Mouse (Mus musculus): ENCODE data around the gene Llgl2. TPM values are rescaled to one million over a fixed set of nuclear protein-coding genes. Genes with fewer than 3 reads are reported as not detected.

The Llgl2 gene
- polyA plus RNA-seq, 1 experiment from 2014 or later: 15.7 TPM

DNA sequence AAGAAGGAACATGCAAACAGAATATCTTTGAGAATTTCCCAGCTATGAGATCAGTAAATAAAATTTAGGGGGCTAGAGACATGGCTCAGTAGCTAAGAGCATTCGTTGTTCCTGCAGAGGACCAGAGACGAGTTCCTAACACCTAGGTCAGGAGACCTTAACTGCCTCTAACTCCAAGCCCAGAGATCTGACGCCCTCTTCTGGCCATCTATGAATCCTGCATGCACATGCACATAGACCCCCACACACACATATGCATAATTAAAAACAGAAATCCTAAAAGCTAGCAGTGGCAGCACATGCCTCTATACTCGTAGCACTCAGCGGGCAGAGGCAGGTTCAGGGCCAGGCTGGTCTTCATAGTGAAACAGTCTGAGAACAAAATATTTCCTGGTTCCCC is 52.6 kb downstream of the Llgl2 start:
- DNase-seq (ENCODE audit: low spot score): no peak

DNA sequence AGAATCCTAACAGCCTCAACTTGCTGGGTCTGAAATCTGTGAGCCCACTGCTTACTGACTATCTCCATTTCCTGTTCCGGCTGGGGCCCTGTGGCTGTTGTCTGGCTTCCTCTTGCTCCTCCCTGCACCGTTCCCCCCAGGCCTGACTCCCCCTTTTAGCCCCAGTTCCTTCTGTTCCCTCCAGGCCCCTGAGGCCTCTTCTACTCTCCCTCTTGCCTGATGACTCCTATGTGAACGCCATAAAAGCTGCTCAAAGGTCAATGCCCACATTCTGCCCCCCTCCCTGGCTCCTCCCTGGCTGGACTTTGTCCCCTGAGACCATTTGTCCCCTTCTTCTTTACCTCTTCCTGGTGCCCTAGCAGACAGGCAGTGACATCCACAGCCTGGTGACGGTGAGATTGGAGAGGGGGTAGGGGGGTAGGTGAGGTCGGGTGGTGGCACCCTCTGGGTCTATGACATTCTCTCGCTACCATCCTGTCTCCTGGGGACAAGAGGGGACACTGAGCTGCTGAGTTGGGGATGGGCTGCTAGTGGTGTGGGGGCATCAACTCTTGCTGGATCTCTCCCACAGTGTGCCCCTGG is 53.4 kb downstream of the Llgl2 start:
- peak; percentile 37 for DNase-seq (ENCODE audit: low spot score)

DNA sequence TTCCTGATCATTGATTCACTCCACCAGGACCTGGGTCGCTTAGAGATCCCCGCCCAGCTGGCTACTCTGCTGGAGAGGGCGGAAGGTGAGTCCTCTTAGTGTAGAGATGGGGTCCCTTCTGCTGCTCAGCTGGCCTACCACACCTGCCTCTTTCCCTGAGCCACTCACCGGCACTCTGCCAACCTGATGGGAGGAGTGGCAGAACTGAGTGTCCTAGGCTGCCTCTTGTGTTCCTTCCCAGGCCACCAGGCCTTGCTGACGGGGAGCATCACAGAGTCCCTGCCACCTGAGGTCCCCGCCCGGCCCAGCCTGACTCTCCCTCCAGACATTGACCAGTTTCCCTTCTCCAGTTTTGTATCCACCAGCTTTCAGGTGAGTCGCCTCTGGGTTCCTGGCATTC is 54.2 kb downstream of the Llgl2 start:
- DNase-seq (ENCODE audit: low spot score): no peak

DNA sequence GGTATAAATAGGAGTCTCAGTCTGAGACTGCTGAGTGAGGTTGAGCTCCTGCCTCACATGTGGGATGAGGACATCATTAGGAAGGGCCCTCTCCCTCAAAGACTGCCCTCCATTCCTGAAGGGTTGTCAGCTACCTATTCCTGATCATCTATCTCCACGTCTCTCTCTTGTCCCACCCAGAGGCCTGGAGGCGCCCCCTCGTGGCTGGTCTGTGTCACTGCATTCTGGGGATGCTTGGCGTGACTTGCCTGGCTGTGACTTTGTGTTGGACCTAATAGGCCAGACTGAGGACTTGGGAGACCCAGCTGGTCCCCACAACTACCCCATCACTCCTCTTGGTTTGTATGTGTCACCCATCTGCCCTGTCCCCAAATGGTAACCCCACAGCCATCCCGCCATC is 57.2 kb downstream of the Llgl2 start:
- DNase-seq (ENCODE audit: low spot score): peak; percentile 52

DNA sequence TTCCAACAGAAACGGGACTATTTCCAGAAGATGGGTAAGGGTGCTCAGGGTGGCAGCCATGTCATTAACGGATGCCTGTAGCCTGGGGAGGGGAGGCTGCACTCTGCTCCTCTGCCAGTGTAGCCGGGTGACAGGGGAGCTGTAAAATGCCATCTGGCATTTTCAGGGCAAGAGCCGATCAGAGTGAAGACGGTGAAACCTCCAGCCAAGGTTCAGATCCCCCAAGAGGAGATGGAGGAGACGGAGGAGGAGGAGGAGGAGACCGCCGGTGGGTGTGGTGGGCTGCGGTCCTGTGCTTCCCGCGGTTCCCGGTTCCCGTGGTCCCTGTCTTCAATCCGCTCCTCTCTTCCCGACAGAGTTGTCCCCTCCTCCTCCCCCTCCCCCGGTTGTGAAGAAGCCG is 59.4 kb downstream of the Llgl2 start:
- DNase-seq (ENCODE audit: low spot score): no peak

DNA sequence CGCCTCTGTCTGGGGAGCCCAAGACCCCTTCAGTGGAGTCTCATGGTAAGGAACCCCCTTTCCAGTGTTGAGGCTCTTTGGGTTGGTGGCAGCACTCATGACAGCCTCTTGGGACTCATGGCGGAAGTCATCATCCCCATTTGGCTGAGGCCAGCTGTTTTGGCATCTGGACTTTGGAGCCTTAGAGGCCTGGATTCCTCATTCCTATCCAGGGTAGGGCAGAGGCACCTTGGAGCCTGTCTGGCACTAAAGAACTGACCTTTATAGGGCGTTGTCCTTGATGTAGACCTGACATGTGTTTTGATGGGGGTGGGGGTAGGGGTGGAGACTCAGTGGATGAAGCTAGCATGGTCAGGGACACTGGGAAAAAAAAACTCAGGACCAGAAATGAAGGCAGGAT is 60.5 kb downstream of the Llgl2 start:
- no peak for DNase-seq (ENCODE audit: low spot score)

DNA sequence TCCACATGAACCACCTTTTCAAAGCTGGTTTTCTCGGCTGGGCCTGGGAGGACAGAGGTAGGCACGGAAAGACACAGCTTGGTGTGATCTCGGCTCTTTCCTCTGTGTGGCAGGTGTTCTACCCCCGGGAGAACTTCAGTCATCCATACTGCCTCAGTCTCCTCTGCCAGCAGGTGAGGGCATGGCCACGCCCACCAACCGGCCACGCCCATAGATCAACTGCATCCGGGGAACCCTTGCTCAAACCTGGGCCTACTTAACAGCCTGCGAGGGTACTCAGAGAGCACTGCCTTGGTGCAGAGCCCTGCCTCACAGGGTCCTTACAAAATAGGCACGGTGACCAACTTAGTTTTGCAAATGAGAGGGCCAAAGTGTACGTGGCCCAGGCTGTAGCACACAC is 61.4 kb downstream of the Llgl2 start:
- DNase-seq (ENCODE audit: low spot score): no peak

DNA sequence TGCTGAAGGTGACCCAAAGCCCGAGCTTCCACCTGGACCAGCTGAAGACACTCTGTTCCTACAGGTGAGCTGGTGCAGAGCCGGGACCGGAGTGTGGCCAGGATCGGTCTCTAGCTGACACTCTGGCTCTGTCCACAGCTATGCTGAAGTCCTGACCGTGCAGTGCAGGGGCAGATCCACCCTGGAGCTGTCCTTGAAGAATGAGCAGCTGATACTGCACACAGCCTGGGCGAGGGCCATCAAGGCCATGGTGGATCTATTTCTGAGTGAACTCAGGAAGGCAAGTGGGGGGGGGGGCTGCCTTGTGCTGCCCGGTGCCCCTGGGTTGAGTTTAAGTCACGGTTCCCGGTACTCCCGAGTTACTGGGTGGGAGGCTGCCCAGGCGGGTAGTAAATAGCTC is 62.6 kb downstream of the Llgl2 start:
- no peak for DNase-seq (ENCODE audit: low spot score)

DNA sequence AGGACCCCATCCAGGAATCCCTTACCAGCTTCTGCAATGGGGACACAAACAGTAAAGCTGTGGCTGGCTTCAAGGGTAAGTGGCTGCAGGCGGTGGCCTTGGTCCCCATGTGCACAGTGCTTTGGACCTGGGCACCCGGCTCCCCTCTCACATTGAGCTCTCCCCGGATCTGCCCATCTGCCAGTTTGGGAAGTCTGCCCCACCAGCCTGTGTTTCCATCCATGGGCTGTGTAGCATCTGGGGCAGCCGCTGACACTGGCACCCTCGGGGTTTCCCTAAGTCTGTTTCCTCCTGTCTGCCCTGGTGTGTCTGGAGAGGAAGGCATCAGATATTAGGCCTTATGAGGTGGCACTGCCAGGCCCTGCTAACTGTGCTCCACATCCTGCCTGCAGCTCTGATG is 64.2 kb downstream of the Llgl2 start:
- DNase-seq (ENCODE audit: low spot score): no peak

DNA sequence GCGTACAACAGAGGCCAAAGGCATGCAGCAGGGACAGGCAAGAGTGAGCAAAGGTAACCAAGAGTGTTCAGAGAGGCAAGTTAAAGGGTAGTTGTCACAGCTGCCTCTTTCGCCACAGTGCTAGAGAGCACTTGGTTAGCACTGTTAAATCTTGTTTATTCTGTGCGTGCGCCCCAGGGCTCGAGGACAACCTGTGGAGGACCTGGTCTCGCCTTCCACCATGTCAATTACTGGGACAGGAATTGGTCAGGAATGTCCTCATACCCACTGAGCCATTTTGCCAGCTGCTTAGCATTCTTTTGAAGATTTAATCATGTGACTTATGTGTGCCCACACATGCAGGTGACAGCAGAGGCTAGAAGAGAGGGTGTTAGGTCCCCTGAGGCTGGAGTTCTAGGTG is 65.3 kb downstream of the Llgl2 start:
- no peak for DNase-seq (ENCODE audit: low spot score)

DNA sequence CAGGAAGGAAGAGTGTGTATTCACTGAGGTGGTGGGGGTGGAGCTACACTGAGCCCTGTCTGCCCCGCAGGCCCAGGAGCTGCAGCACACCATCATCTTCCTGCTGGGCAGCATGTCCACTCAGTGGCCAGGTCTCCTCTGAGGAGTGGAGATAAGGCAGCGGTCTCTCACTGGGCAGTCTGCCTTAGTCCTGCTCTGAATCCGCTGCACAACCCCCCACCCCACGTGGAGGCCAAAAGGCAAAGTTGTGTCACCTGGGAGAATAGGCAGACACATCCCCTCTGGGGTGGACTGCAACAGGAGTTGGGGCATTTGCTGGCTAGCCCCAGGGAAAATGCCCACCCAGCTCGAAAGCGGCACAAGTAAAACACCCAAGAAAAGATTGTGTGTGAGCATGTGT is 68.4 kb downstream of the Llgl2 start:
- DNase-seq (ENCODE audit: low spot score): no peak

DNA sequence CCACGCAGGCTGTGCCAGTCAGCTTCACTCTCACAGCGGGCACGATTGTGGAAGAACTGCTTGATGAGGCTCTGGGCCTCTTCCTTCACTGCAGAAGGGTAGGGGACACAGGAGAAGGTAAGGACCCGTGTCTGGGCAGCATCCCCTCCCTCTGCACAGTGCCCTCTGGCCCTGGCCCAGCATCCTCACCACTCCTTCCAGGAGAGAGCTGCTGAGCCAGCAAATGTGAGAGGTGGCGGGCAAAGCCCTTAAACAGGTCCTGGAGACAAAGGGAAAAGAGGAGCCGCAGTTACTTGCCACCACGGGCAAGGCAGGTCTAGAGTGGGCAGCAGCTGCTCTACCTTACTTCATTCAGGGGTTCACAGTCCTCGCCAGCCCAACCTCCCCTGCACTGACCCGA is 69.2 kb downstream of the Llgl2 start:
- DNase-seq (ENCODE audit: low spot score): no peak

DNA sequence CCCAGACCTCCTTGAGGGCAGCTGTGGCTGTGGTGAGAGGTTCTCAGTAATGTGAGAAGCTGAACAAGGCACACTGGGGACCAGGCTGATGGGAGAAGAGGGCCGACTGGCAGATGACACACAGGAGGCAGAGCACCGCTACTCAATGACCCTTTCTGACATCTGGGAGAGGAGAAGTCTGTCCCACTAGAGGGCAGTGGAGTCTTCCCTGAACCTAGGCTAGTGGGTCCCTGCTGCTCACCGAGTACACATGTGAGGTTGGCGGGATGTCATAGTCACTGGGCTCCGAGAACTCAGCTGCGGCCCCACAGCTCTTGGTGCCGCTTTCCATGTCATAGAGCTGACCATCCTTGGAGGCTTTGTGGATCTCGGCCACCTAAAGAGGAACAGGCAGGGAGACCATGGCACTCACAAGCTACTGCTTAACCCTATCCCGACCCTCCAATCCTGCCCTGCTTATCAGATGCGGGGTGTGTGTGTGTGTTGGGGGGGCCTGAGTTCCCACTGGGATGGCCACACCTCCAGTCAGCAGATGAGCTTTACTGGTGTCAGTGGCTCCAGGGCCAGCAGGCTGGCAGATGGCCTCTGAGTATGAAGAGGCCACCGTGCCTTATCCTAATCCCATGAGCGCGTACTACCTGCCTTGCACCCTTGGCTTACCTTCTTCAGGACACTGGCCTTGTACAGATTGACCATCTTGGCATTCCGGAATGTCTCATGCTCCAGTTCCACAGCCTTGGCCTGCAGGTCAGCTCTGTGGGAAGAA is 71.1 kb downstream of the Llgl2 start:
- DNase-seq (ENCODE audit: low spot score): peak; percentile 81

DNA sequence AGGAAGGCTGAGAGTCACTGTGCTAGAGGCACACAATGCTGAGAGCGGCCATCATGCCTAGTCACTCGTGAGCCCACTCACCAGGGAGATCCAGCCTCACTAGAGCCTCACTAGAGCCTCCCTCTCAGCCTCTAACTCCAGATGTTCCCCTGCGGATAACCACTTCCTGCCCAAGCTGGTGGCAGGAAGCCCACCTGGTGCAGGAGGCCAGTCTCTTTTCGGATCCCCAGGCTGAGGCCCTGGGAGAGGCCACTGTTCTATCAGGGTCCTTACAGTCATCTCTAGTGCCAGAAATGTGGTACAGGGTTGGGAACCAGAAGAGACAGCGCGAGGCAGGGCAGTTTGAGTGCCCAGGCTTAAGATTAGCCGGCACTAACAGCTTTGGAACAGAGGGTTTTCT is 74.6 kb downstream of the Llgl2 start:
- peak; percentile 92 for DNase-seq (ENCODE audit: low spot score)

DNA sequence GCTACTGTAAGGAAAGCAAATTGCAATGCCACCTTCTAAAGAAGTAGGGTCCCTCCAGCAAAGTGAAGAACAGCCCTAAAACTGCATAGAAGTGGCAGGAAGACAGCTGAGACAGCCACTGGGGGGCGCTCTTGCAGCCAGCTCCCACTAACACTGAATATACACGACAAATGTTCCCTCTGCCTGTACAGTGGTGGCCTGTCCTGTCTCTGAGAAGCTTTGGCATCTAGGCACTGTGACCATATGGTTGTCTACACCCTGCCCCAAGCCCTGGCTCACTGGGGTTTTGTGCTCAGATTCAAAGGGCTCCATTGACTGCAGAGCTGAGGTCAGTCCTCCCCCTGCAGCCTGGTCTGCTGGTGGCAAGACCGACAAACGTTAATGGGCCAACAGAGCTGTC is 75.0 kb downstream of the Llgl2 start:
- peak; percentile 88 for DNase-seq (ENCODE audit: low spot score)

DNA sequence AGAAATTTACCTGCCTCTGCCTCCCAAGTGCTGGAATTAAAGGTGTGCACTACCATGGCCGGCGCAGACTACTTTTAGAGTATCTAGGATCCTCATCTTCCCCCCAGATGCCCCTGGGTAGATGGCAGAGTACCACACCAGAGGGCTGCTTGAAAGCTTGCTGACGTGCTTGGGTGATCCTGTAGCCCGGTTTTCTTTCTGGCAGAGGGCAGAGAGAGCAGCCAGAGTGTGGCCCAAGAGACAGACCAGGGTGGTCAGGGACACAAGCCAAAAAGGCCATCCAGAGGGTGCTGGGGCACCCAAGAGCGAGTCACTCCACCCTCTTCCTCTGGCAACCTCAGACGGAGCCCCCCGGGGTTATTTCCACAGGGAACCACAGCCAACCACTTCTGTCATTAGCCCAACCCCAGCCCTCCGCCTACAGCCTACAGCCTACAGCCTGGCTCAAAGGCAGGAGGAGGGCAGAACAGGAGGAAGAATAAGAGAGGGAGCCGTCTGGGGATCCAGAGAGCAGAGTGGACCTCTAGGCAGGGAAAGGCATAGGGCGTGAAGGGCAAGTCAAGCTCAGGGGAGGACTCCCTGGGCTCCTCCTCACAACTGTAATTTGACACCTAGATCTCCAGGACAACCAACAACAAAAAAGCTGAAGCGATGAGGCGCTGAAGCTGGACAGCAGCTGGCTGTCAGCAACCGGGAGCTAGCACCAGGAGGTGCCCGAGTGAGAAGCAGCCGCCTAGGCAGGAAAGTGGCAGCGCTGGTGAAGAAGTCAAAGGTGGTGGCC is 75.8 kb downstream of the Llgl2 start, which contains the start of gene Smim5:
TSS of gene Smim5 (plus strand) at position 481 of the 781 bp plus-strand sequence.
- DNase-seq (ENCODE audit: low spot score): peak; percentile 54

DNA sequence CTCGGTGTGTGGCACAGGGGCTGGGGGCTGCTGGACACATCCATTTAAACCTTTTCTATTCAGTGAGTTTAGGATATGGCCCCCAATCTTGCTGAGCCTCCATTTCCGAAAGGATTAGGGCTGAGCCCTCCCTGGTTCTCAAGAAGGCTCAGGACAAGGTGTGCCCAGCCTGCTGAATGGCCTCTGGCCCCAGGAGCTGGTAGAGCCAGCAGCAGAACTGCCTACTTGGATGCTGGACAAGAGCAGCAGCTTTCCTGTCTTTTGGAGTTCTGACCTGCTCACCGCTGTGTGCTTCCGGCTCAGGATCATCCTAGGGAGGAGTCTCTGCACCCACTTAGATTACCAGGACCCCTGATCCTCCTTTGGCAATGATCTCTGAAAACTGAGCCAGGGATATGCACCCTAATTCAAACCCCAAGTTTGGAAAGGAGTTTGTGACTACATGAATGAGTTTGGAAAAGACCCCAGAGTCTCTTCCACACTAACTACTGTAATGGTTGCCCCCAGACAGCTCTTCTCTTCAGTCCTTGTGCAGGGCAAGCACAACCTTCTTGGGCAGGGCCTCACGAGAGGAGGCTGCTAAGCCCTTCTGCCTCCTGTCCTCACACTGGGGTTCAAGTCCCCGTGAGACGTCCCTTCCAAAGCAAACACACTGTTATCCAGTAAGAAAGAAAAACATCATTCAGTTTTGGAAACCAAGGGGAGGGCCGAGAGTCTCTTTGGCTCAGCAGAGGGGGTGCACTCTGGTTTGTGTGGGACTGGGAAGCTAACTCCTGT is 76.9 kb downstream of the Llgl2 start:
- no peak for DNase-seq (ENCODE audit: low spot score)

DNA sequence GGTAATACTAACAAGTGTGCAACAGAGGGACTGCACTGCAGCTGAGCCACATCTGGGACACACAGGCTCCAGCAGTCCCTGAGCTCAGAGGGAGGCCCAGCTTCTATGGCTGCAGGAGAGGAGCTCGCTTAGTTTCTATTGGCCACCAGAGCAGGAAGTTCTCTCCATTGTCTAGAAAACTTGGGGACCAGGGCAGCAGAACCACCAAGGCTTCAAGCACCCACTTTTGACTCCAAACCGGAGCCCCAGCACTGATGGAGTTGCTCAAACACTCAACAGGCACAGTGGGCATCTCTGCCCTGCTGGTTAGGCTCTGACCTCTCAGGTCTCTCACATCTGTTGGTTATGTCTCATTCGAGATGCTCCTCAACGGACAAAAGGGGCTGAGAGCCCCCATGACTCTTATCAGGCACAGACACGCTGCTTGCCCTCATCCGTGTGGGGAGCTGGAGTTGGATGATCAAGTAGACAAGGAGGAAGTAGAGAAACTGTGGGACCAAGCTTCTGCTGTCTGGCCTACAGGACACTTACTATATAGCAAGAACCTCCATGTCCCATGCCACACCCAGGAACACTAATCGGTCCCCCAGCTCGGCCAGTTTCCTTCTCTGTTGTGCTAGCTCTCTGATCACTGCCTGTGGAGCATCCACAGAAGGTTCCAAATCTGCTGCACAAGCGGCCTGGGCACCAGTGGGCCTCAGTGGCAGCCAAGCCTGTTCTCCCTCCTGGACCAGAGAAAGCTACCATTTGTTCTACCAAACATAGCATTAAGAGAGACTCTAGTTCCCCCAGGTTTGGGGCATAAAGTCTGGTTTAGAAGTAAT is 77.7 kb downstream of the Llgl2 start:
- DNase-seq (ENCODE audit: low spot score): peak; percentile 70

DNA sequence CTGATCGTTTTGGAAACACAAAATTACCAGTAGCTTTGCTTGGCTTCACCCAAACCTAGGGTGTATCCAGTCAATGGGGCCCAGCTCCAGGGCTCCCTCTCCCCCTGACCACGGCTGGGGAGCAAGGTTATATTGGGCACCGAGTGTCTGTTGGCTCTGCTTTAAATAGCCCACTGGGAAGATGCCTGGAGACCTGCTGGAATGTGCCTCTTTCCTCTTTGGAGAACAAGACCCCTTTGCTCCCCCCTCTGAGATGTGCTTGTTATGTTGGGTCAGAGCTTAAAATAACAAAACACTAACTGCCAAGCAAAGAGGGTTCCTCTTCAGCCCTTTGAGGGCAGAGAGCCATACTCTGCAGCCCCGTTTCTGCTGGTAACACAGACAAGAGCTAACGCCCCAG is 78.3 kb downstream of the Llgl2 start:
- no peak for DNase-seq (ENCODE audit: low spot score)

DNA sequence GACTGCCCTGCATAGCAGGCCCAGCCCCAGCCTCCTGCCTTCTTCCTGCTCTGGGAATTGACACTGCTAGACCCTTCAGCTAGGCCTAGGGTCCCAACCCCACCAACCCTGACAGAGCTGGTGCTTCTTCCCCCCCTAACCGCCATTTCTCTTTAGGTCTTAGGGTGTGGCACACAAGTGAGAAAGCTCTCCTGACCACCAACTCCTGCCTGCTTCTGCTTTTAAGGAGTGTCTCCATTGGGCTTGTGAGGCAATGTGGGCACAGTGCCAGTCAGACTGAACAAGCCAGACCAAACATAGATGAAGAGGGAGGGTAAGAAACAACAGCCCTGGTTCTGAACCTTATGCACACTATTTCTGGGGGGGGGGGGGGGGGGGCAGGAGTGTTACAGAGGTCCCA is 79.0 kb downstream of the Llgl2 start:
- DNase-seq (ENCODE audit: low spot score): no peak
